Mouse (Mus musculus) heart, postnatal 4 days (tissue): ENCODE data around the gene Rmnd5a. TPM values are rescaled to one million over a fixed set of nuclear protein-coding genes. Genes with fewer than 3 reads are reported as not detected.
"Not testable (repeated sequence)": the region's sequence is repeated elsewhere in the genome, so short reads cannot be mapped to it uniquely, and the experiment has no call there.

ENCODE experiments used
- DNase-seq: peaks from one replicate; pipeline ENCODE4 v3.0.0; 2021
- total RNA-seq, 2 experiments: library from RNA; stranded (reverse); gene quantifications; 2 replicates each; pipeline ENCODE4 v1.2.3; 2021

Gene Rmnd5a
- total RNA-seq, result 10 to 100 TPM; 42.1 to 43.9 TPM

- DNase-seq, result peak; percentile 99
These were observed at the start of gene Rmnd5a for GRCm38 (mm10) chr6:71440492-71441250. Gene Rmnd5a (minus strand): TSS chr6:71440637.

- DNase-seq, result no peak
These were observed 47.5 kb upstream of the Rmnd5a start for GRCm38 (mm10) chr6:71487966-71488365.

GRCm38 (mm10) chr6:71486867-71487266 is 46.4 kb upstream of the Rmnd5a start:
- DNase-seq, result no peak

- DNase-seq, result no peak
These were observed 45.8 kb upstream of the Rmnd5a start for GRCm38 (mm10) chr6:71486226-71486625.

GRCm38 (mm10) chr6:71485246-71485645 is 44.8 kb upstream of the Rmnd5a start:
- no peak for DNase-seq

GRCm38 (mm10) chr6:71481136-71481535 is 40.7 kb upstream of the Rmnd5a start:
- DNase-seq, result no peak

- no peak for DNase-seq
These were observed 39.7 kb upstream of the Rmnd5a start for GRCm38 (mm10) chr6:71480136-71480535.

- DNase-seq, result not testable (repeated sequence)
These were observed 39.2 kb upstream of the Rmnd5a start for GRCm38 (mm10) chr6:71479588-71479987.

- not testable (repeated sequence) for DNase-seq
These were observed 38.6 kb upstream of the Rmnd5a start for GRCm38 (mm10) chr6:71478816-71479568.

GRCm38 (mm10) chr6:71476783-71477182 is 36.3 kb upstream of the Rmnd5a start:
- DNase-seq, result no peak

- DNase-seq, result no peak
These were observed 35.2 kb upstream of the Rmnd5a start for GRCm38 (mm10) chr6:71475604-71476003.

- no peak for DNase-seq
These were observed 32.3 kb upstream of the Rmnd5a start for GRCm38 (mm10) chr6:71472786-71473185.

- DNase-seq, result no peak
These were observed 31.5 kb upstream of the Rmnd5a start for GRCm38 (mm10) chr6:71471830-71472520.

GRCm38 (mm10) chr6:71469291-71469690 is 28.9 kb upstream of the Rmnd5a start:
- DNase-seq, result no peak

GRCm38 (mm10) chr6:71467766-71468165 is 27.3 kb upstream of the Rmnd5a start:
- DNase-seq, result no peak

- no peak for DNase-seq
These were observed 24.7 kb upstream of the Rmnd5a start for GRCm38 (mm10) chr6:71465146-71465545.

GRCm38 (mm10) chr6:71457956-71458608 is 17.6 kb upstream of the Rmnd5a start:
- DNase-seq, result no peak

GRCm38 (mm10) chr6:71453983-71454739 is 13.7 kb upstream of the Rmnd5a start:
- DNase-seq, result not testable (repeated sequence)

- DNase-seq, result no peak
These were observed 12.4 kb upstream of the Rmnd5a start for GRCm38 (mm10) chr6:71452792-71453191.

- DNase-seq, result no peak
These were observed 5.1 kb upstream of the Rmnd5a start for GRCm38 (mm10) chr6:71445560-71445959.

GRCm38 (mm10) chr6:71444756-71445155 is 4.3 kb upstream of the Rmnd5a start:
- no peak for DNase-seq

GRCm38 (mm10) chr6:71442130-71442529 is 1.7 kb upstream of the Rmnd5a start:
- DNase-seq, result no peak
